Mouse (Mus musculus): ENCODE data around the gene Rpl4.

DNA sequence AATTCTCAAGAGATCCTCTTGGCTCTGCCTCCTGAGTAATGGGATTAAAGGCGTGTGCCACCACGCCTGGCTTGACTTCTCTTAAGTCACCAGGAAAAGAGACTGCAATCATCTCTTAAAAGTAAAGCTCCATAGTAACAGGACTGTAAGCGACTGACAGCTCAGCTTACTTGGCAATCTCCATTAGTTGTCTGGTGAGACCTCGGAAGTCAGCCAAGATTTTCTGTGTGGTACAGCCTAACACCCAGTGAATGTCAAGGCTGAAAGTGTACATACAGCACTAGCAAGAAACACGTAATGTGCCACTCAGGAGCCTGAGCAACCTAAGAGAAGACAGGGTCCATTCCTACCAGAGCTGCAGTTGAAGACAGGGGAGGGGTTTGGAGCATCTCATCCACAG is 12.7 kb upstream of the Rpl4 start:
- TF ChIP-seq CTCF (conservative IDR thresholded peaks at IDR 0.05; ENCODE audit: insufficient read depth, insufficient read length, low read depth, low read length) = no peak
- TF ChIP-seq POLR2A (IDR thresholded peaks at IDR 0.05; ENCODE audit: low read depth, low read length) = no peak
